Mouse (Mus musculus): ENCODE data around the gene Fads3. TPM values are rescaled to one million over a fixed set of nuclear protein-coding genes. Genes with fewer than 3 reads are reported as not detected.
A peak's percentile ranks its signal among the peaks of the same experiment; 100 is the strongest.

Gene Fads3
- polyA plus RNA-seq, 1 experiment from 2014 or later = 40.7 TPM

- Histone ChIP-seq H3K9ac (no peak overlapping the region), H3K4me2 (no peak overlapping the region), H3K27ac (ENCODE audit: poor library complexity, severe bottlenecking) (no peak overlapping the region), H3K36me3 (peaks cover 73% of the 10 kb centered on the region), H3K27me3 (replicated peaks) (no peaks in the 10 kb centered on the region), H3K9me3 (replicated peaks) (no peaks in the 10 kb centered on the region), H3K4me1 (replicated peaks) (peaks cover 26% of the 10 kb centered on the region), H3K4me3 (no peak overlapping the region)
- WGBS = 91% methylated on average over 10 of the region's 10 CpGs
- ATAC-seq (ENCODE audit: insufficient number of reproducible peaks, low FRiP score) = no peak
Measured at GRCm38 (mm10) chr19:10053692-10054260, 12.4 kb downstream of the Fads3 start.

GRCm38 (mm10) chr19:10054361-10055075, 13.1 kb downstream of the Fads3 start:
- ATAC-seq (ENCODE audit: insufficient number of reproducible peaks, low FRiP score) = no peak
- H3K27me3 ChIP-seq (replicated peaks) = no peaks in the 10 kb centered on the region
- no peak overlapping the region for H3K4me2 ChIP-seq
- H3K36me3 ChIP-seq = peaks cover 79% of the 10 kb centered on the region
- no peak overlapping the region for H3K4me3 ChIP-seq
- no peak overlapping the region for H3K27ac ChIP-seq (ENCODE audit: poor library complexity, severe bottlenecking)
- H3K9ac ChIP-seq = no peak overlapping the region
- H3K9me3 ChIP-seq (replicated peaks) = no peaks in the 10 kb centered on the region
- H3K4me1 ChIP-seq (replicated peaks) = peaks cover 19% of the 10 kb centered on the region
- WGBS = 81% methylated on average over 6 of the region's 6 CpGs

GRCm38 (mm10) chr19:10055261-10055660, 13.9 kb downstream of the Fads3 start:
- 82% methylated on average over 3 of the region's 3 CpGs for WGBS
- Histone ChIP-seq H3K27ac (ENCODE audit: poor library complexity, severe bottlenecking) (no peak overlapping the region), H3K9me3 (replicated peaks) (no peaks in the 10 kb centered on the region), H3K4me2 (no peak overlapping the region), H3K36me3 (peaks cover 79% of the 10 kb centered on the region), H3K27me3 (replicated peaks) (no peaks in the 10 kb centered on the region), H3K4me3 (no peak overlapping the region), H3K4me1 (replicated peaks) (peaks cover 15% of the 10 kb centered on the region), H3K9ac (no peak overlapping the region)
- ATAC-seq (ENCODE audit: insufficient number of reproducible peaks, low FRiP score) = no peak

GRCm38 (mm10) chr19:10055783-10056660, 14.7 kb downstream of the Fads3 start:
- no peak overlapping the region for H3K4me3 ChIP-seq
- no peak overlapping the region for H3K4me2 ChIP-seq
- H3K27me3 ChIP-seq (replicated peaks) = no peaks in the 10 kb centered on the region
- ATAC-seq (ENCODE audit: insufficient number of reproducible peaks, low FRiP score) = no peak
- H3K9ac ChIP-seq = no peak overlapping the region
- H3K36me3 ChIP-seq = peaks cover 81% of the 10 kb centered on the region
- H3K4me1 ChIP-seq (replicated peaks) = peaks cover 14% of the 10 kb centered on the region
- H3K27ac ChIP-seq (ENCODE audit: poor library complexity, severe bottlenecking) = no peak overlapping the region
- no peaks in the 10 kb centered on the region for H3K9me3 ChIP-seq (replicated peaks)
- WGBS = 84% methylated on average over 22 of the region's 22 CpGs

GRCm38 (mm10) chr19:10056686-10057085, 15.3 kb downstream of the Fads3 start:
- Histone ChIP-seq H3K9ac (no peak overlapping the region), H3K9me3 (replicated peaks) (no peaks in the 10 kb centered on the region), H3K27ac (ENCODE audit: poor library complexity, severe bottlenecking) (no peak overlapping the region), H3K4me2 (no peak overlapping the region), H3K4me3 (no peak overlapping the region), H3K4me1 (replicated peaks) (peaks cover 14% of the 10 kb centered on the region; the same call in 1 of the 2 replicates), H3K36me3 (peaks cover 85% of the 10 kb centered on the region), H3K27me3 (replicated peaks) (no peaks in the 10 kb centered on the region)
- 89% methylated on average over 3 of the region's 3 CpGs for WGBS
- ATAC-seq (ENCODE audit: insufficient number of reproducible peaks, low FRiP score) = no peak

- 64% methylated on average over 11 of the region's 11 CpGs for WGBS
- Histone ChIP-seq H3K36me3 (peaks cover 86% of the 10 kb centered on the region), H3K27ac (ENCODE audit: poor library complexity, severe bottlenecking) (no peak overlapping the region), H3K4me3 (no peak overlapping the region), H3K4me2 (no peak overlapping the region), H3K9ac (no peak overlapping the region), H3K9me3 (replicated peaks) (no peaks in the 10 kb centered on the region), H3K27me3 (replicated peaks) (no peaks in the 10 kb centered on the region), H3K4me1 (replicated peaks) (peaks cover 14% of the 10 kb centered on the region; the same call in 1 of the 2 replicates)
- ATAC-seq (ENCODE audit: insufficient number of reproducible peaks, low FRiP score) = no peak
Measured at GRCm38 (mm10) chr19:10057486-10058351, 16.4 kb downstream of the Fads3 start.

GRCm38 (mm10) chr19:10058352-10058825, 17.0 kb downstream of the Fads3 start:
- H3K9ac ChIP-seq = no peak overlapping the region
- H3K4me2 ChIP-seq = no peak overlapping the region
- 92% methylated on average over 1 of the region's 1 CpGs for WGBS
- no peaks in the 10 kb centered on the region for H3K9me3 ChIP-seq (replicated peaks)
- H3K36me3 ChIP-seq = peaks cover 85% of the 10 kb centered on the region
- no peak overlapping the region for H3K27ac ChIP-seq (ENCODE audit: poor library complexity, severe bottlenecking)
- peaks cover 14% of the 10 kb centered on the region; the same call in 1 of the 2 replicates for H3K4me1 ChIP-seq (replicated peaks)
- ATAC-seq (ENCODE audit: insufficient number of reproducible peaks, low FRiP score) = no peak
- no peaks in the 10 kb centered on the region for H3K27me3 ChIP-seq (replicated peaks)
- no peak overlapping the region for H3K4me3 ChIP-seq

- 68% methylated on average over 9 of the region's 9 CpGs for WGBS
- Histone ChIP-seq H3K4me1 (replicated peaks) (peaks cover 14% of the 10 kb centered on the region; the same call in 1 of the 2 replicates), H3K9me3 (replicated peaks) (no peaks in the 10 kb centered on the region), H3K4me3 (no peak overlapping the region), H3K9ac (no peak overlapping the region), H3K27ac (ENCODE audit: poor library complexity, severe bottlenecking) (no peak overlapping the region), H3K4me2 (no peak overlapping the region), H3K27me3 (replicated peaks) (no peaks in the 10 kb centered on the region), H3K36me3 (peaks cover 84% of the 10 kb centered on the region)
- ATAC-seq (ENCODE audit: insufficient number of reproducible peaks, low FRiP score) = no peak
Measured at GRCm38 (mm10) chr19:10058876-10059427, 17.6 kb downstream of the Fads3 start.

GRCm38 (mm10) chr19:10059911-10060567, 18.7 kb downstream of the Fads3 start:
- peak; percentile 73 for ATAC-seq (ENCODE audit: insufficient number of reproducible peaks, low FRiP score)
- Histone ChIP-seq H3K27ac (ENCODE audit: poor library complexity, severe bottlenecking) (peak overlapping the region; percentile 48; the same call in 1 of the 2 replicates), H3K4me1 (replicated peaks) (peaks cover 17% of the 10 kb centered on the region), H3K4me2 (peak overlapping the region; percentile 17; the same call in 1 of the 2 replicates), H3K4me3 (no peak overlapping the region), H3K36me3 (peaks cover 84% of the 10 kb centered on the region), H3K9ac (no peak overlapping the region), H3K9me3 (replicated peaks) (no peaks in the 10 kb centered on the region), H3K27me3 (replicated peaks) (no peaks in the 10 kb centered on the region)
- 29% methylated on average over 10 of the region's 10 CpGs for WGBS
